Mouse (Mus musculus) heart, embryonic 13.5 days (tissue): ENCODE results near the gene Rabgap1l. TPM values are rescaled to one million over a fixed set of nuclear protein-coding genes. Genes with fewer than 3 reads are reported as not detected.

Experiments used
- ATAC-seq: fragments of 200-750 bp; cut with Nextera tagmentation; 2 replicates; pipeline ENCODE4 v1.8.0; 2017; ENCODE audit warnings: moderate TSS enrichment; ENCODE audit not compliant: insufficient number of reproducible peaks, low FRiP score, low TSS enrichment; ENCODE audit errors: extremely low read depth
- H3K27ac ChIP-seq: fragments of 300-500 bp; sonication (generic); replicated peaks from 2 replicates; pipeline ENCODE4 v1.5.1; 2015; ENCODE audit warnings: moderate library complexity, mild to moderate bottlenecking, inconsistent platforms
- H3K27me3 ChIP-seq: fragments of 300-500 bp; sonication (generic); replicated peaks from 2 replicates; pipeline ENCODE4 v1.6.1; 2015; ENCODE audit warnings: mild to moderate bottlenecking, inconsistent platforms
- H3K36me3 ChIP-seq: fragments of 300-500 bp; sonication (generic); 2 replicates; pipeline ENCODE4 v1.6.1; 2015; ENCODE audit warnings: mild to moderate bottlenecking, inconsistent platforms
- H3K4me1 ChIP-seq: fragments of 300-500 bp; sonication (generic); 2 replicates; pipeline ENCODE4 v1.6.1; 2015; ENCODE audit warnings: inconsistent platforms
- H3K4me2 ChIP-seq: fragments of 300-500 bp; sonication (generic); 2 replicates; pipeline ENCODE4 v1.6.1; 2015; ENCODE audit warnings: inconsistent platforms, mild to moderate bottlenecking, moderate library complexity
- H3K4me3 ChIP-seq: fragments of 300-500 bp; sonication (generic); 2 replicates; pipeline ENCODE4 v1.5.1; 2015; ENCODE audit warnings: moderate library complexity, mild to moderate bottlenecking, inconsistent platforms
- H3K9ac ChIP-seq: fragments of 300-500 bp; sonication (generic); 2 replicates; pipeline ENCODE4 v1.6.1; 2015; ENCODE audit warnings: inconsistent platforms, mild to moderate bottlenecking, moderate library complexity
- H3K9me3 ChIP-seq: fragments of 300-500 bp; sonication (generic); 2 replicates; pipeline ENCODE4 v1.6.1; 2016; ENCODE audit warnings: inconsistent platforms
- WGBS: fragments of 180-500 bp; shearing (Covaris S2); methylation state at CpG from one replicate; pipeline ENCODE4 v1.1.7; 2015; ENCODE audit warnings: mixed read lengths; 5-methylcytosine and 5-hydroxymethylcytosine counted together
- polyA plus RNA-seq: library from polyadenylated mRNA; unstranded; fragments of >200 nt; fragmentation: Nextera tagmentation; extraction: Ambion mirVana; gene quantifications from 2 replicates; pipeline ENCODE4 v1.2.1, GENCODE M21; 2015

Gene Rabgap1l
- polyA plus RNA-seq, 1 experiment from 2014 or later = 63.6 TPM

GRCm38 (mm10) chr1:160811930-160812329 is 18.9 kb upstream of the Rabgap1l start:
- Histone ChIP-seq H3K4me1 (peaks cover 28% of the 10 kb centered on the region), H3K9ac (no peak overlapping the region), H3K9me3 (no peaks in the 10 kb centered on the region; the same call in 1 of the 2 replicates), H3K4me3 (no peak overlapping the region), H3K27ac (peak overlapping the region; percentile 71), H3K27me3 (no peaks in the 10 kb centered on the region), H3K36me3 (no peaks in the 10 kb centered on the region), H3K4me2 (no peak overlapping the region)
- ATAC-seq = no peak
- whole genome bisulfite sequencing = 68% methylated on average over 1 of the region's 1 CpGs

GRCm38 (mm10) chr1:160805268-160805667 is 12.3 kb upstream of the Rabgap1l start:
- no peaks in the 10 kb centered on the region for H3K36me3 ChIP-seq
- H3K9me3 ChIP-seq = no peaks in the 10 kb centered on the region
- no peaks in the 10 kb centered on the region for H3K27me3 ChIP-seq
- H3K4me1 ChIP-seq = peaks cover 9% of the 10 kb centered on the region
- H3K27ac ChIP-seq = no peak overlapping the region
- H3K9ac ChIP-seq = no peak overlapping the region
- WGBS = 27% methylated on average over 2 of the region's 2 CpGs
- no peak for ATAC-seq
- no peak overlapping the region for H3K4me2 ChIP-seq
- H3K4me3 ChIP-seq = no peak overlapping the region

DNA sequence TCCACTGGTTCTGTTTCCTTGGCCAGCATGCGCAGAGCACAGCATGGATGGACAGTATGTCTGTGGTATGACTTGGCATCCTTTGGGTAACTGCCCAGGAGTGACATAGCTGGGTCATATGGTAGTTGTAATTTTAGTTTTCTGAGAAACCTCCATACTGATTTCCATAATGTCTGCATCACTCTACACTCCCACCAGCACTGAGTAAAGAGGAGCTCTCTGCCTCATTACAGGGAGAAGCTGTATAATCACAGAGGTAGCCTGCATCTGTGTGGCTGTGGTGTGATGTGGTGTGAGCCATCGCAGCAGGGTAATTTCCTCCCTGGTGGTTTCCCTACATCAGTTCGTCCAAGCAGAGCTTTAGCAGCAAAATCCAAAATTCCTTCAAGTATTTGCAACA is 7.0 kb upstream of the Rabgap1l start:
- 79% methylated on average over 3 of the region's 3 CpGs for WGBS

DNA sequence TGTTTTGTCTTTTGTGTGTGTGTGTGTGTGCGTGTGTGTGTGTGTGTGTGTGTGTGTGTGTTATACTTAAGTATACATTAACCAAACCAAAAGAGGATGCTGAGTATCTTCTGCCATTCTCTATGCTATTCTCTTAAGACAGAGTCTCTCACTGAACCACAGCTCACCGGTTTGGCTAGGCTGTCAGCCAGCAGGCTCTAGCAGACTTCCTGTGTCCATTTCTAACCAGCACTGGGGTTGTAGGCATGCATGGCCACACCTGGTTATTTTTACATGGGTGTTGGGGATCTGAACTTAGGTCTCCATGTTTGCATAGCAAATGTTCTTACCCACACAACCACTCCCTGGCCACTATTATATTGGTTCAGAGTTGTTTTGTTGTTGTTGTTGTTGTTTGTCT is 2.0 kb upstream of the Rabgap1l start:
- Histone ChIP-seq H3K36me3 (no peaks in the 10 kb centered on the region), H3K4me2 (no peak overlapping the region), H3K4me1 (0 out of 2 replicates have a peak, but pooled peaks cover 8% of the 10 kb centered on the region), H3K9ac (no peak overlapping the region), H3K27ac (no peak overlapping the region), H3K9me3 (peaks cover 3% of the 10 kb centered on the region; the same call in 1 of the 2 replicates), H3K4me3 (no peak overlapping the region), H3K27me3 (no peaks in the 10 kb centered on the region)
- 68% methylated on average over 2 of the region's 2 CpGs for WGBS
- no peak for ATAC-seq

More for the DNA sequence above, 7.0 kb upstream of the Rabgap1l start:
- H3K9ac ChIP-seq = no peak overlapping the region
- no peaks in the 10 kb centered on the region for H3K4me1 ChIP-seq
- H3K27me3 ChIP-seq = no peaks in the 10 kb centered on the region
- peaks cover 3% of the 10 kb centered on the region; the same call in 1 of the 2 replicates for H3K9me3 ChIP-seq
- H3K27ac ChIP-seq = no peak overlapping the region
- no peaks in the 10 kb centered on the region for H3K36me3 ChIP-seq
- no peak overlapping the region for H3K4me2 ChIP-seq
- no peak overlapping the region for H3K4me3 ChIP-seq
- ATAC-seq = no peak

- Histone ChIP-seq H3K9me3 (peaks cover 3% of the 10 kb centered on the region; the same call in 1 of the 2 replicates), H3K4me2 (no peak overlapping the region), H3K4me1 (peaks cover 11% of the 10 kb centered on the region; the same call in 1 of the 2 replicates), H3K27ac (no peak overlapping the region), H3K36me3 (no peaks in the 10 kb centered on the region), H3K27me3 (no peaks in the 10 kb centered on the region), H3K9ac (no peak overlapping the region), H3K4me3 (no peak overlapping the region)
- no peak for ATAC-seq
- 67% methylated on average over 13 of the region's 13 CpGs for WGBS
These were observed 1.1 kb upstream of the Rabgap1l start for GRCm38 (mm10) chr1:160793791-160794757.

DNA sequence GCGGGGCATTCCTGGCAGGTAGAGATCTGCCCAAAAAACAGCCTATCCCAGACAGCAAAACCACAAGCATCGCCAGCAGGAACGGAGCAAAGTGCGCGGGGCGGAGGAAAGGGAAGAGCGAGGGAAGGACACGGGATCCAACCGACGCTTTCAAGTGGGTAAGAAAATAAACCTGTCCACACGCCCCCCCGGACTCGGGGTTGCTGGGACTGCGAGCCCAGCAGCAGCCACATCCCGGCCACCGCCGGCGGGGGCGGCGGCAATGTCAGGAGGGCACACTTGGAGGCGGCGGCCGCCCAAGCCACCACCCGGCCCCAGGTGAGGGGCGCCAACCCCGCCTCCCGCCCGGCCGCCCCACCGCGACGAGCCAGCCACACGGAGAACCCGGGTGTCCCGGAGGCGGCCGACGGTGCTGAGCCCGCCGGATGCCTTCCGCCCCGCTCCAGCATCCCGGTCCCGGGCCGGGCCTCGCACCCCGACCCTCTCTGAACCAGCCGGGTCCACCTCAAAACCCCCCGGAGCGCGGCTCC is 790 bp downstream of the Rabgap1l start:
- WGBS = under 1% methylated on average over 50 of the region's 51 CpGs
- H3K27ac ChIP-seq = peak overlapping the region; percentile 92
- peak; percentile 63 for ATAC-seq

DNA sequence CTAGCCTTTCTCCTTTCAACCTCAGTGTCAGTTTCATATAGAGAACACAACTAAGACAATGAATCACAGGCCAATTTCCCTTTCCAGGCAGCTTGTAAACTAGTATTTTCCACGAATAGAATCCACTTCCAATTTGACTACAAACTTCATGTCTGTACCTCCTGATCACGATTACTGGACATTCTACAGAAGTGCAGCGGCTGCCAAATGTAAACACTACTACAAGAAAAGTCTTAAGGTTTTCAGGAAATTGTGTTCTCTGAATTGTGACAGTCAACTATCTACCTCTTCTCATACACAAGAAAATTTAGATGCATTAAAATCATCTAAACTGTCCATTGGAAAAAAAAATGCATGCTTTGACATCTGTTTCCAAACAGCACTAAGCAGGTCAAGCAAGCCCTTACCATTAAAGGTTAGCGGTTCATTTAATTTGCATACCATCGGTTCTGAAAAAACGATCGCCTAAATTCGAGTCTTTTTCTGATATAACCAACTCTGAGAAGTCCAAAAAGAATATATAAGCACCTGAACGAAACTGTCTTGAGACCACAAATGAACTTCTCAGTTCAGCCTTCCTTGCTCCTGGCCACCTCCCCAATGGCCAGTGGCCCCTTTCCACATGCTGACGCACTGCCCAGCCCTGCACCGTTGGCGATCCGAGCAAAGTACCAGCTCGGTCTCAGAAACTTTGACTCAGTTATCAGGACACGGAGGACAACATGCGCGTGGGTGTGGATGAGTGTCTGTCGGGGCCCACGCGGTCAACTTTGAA is 1.4 kb downstream of the Rabgap1l start:
- 6% methylated on average over 20 of the region's 20 CpGs for WGBS
- peak overlapping the region; percentile 96 for H3K9ac ChIP-seq
- peaks cover 25% of the 10 kb centered on the region for H3K4me1 ChIP-seq
- no peaks in the 10 kb centered on the region for H3K9me3 ChIP-seq
- H3K4me2 ChIP-seq = peak overlapping the region; percentile 88
- peak overlapping the region; percentile 92 for H3K27ac ChIP-seq
- no peaks in the 10 kb centered on the region for H3K36me3 ChIP-seq
- H3K27me3 ChIP-seq = no peaks in the 10 kb centered on the region
- peak overlapping the region; percentile 98 for H3K4me3 ChIP-seq
- peak; percentile 9; the same call in 1 of the 2 replicates for ATAC-seq

More for the DNA sequence above, 790 bp downstream of the Rabgap1l start:
- Histone ChIP-seq H3K36me3 (no peaks in the 10 kb centered on the region), H3K9ac (peak overlapping the region; percentile 96), H3K9me3 (no peaks in the 10 kb centered on the region), H3K4me3 (peak overlapping the region; percentile 98), H3K4me2 (peak overlapping the region; percentile 88), H3K4me1 (peaks cover 20% of the 10 kb centered on the region), H3K27me3 (no peaks in the 10 kb centered on the region)

DNA sequence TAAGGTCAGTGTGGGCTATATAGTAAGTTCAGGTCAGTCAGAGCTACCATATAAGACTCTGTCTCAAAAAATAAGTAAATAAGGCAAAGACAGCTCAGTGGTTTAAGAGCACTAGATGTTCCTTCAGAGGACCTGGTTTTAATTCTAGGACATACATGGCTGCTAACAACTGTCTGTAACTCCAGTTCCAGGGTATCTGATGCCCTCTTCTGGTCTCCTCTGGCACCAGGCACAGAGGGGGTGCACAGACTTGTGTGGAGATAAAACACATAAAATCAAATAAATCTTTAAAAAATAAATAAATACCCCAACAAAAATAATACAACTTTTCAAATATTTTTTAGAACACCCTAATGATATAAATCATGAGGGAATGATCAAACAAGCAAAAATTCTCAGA is 2.4 kb downstream of the Rabgap1l start:
- no peaks in the 10 kb centered on the region for H3K36me3 ChIP-seq
- peak overlapping the region; percentile 98 for H3K4me3 ChIP-seq
- H3K9ac ChIP-seq = no peak overlapping the region
- H3K4me2 ChIP-seq = peak overlapping the region; percentile 88; the same call in 1 of the 2 replicates
- ATAC-seq = no peak
- H3K9me3 ChIP-seq = no peaks in the 10 kb centered on the region
- no peaks in the 10 kb centered on the region for H3K27me3 ChIP-seq
- no peak overlapping the region for H3K27ac ChIP-seq
- peaks cover 34% of the 10 kb centered on the region for H3K4me1 ChIP-seq

- Histone ChIP-seq H3K9me3 (no peaks in the 10 kb centered on the region), H3K27me3 (no peaks in the 10 kb centered on the region), H3K9ac (no peak overlapping the region), H3K27ac (no peak overlapping the region), H3K4me3 (no peak overlapping the region), H3K4me2 (no peak overlapping the region), H3K36me3 (no peaks in the 10 kb centered on the region), H3K4me1 (peaks cover 34% of the 10 kb centered on the region)
- ATAC-seq = no peak
- 90% methylated on average over 3 of the region's 3 CpGs for WGBS
These were observed 3.1 kb downstream of the Rabgap1l start for GRCm38 (mm10) chr1:160789876-160790275.

DNA sequence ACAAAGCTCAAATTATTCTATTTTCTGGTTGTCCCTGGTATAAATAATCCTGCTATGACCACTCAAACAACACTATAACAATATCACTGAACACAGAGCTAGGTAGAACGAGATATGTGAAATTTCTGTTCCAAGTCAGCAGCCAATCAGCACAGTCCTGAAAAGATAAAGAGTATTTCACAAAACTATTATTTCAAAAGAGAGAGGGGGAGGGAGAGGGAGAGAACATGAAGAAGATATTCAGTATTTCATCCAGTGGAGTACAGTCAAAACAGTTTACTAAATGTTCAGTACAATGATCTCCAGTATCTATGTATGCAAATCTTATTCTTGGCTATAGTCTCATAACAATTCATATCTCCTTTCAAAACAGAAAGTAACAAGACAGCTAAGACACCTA is 5.1 kb downstream of the Rabgap1l start:
- H3K4me2 ChIP-seq = no peak overlapping the region
- H3K9ac ChIP-seq = no peak overlapping the region
- H3K9me3 ChIP-seq = no peaks in the 10 kb centered on the region
- 35% methylated on average over 1 of the region's 1 CpGs for WGBS
- H3K36me3 ChIP-seq = no peaks in the 10 kb centered on the region
- H3K27me3 ChIP-seq = no peaks in the 10 kb centered on the region
- no peak overlapping the region for H3K27ac ChIP-seq
- ATAC-seq = no peak
- H3K4me3 ChIP-seq = no peak overlapping the region
- peaks cover 34% of the 10 kb centered on the region for H3K4me1 ChIP-seq

GRCm38 (mm10) chr1:160787164-160787563 is 5.8 kb downstream of the Rabgap1l start:
- no peak overlapping the region for H3K9ac ChIP-seq
- WGBS = 59% methylated on average over 3 of the region's 3 CpGs
- no peak overlapping the region for H3K4me3 ChIP-seq
- no peaks in the 10 kb centered on the region for H3K36me3 ChIP-seq
- H3K9me3 ChIP-seq = no peaks in the 10 kb centered on the region
- H3K27me3 ChIP-seq = no peaks in the 10 kb centered on the region
- peaks cover 34% of the 10 kb centered on the region for H3K4me1 ChIP-seq
- ATAC-seq = no peak
- H3K4me2 ChIP-seq = peak overlapping the region; percentile 20; the same call in 1 of the 2 replicates
- peak overlapping the region; percentile 62 for H3K27ac ChIP-seq
